Mouse (Mus musculus) C2C12 (cell line): ENCODE measurements around the gene Slc39a2. TPM values are rescaled to one million over a fixed set of nuclear protein-coding genes. Genes with fewer than 3 reads are reported as not detected.

Source experiments
- H3K27me3 ChIP-seq: one replicate; pipeline ENCODE4 v1.6.1; 2011; ENCODE audit not compliant: control insufficient read depth, insufficient read depth, insufficient read length
- H3K36me3 ChIP-seq: one replicate; pipeline ENCODE4 v1.6.1; 2011; ENCODE audit not compliant: control insufficient read depth, insufficient read depth
- H3K4me3 ChIP-seq: one replicate; pipeline ENCODE4 v1.5.1; 2011; ENCODE audit warnings: mild to moderate bottlenecking, control low read depth; ENCODE audit not compliant: poor library complexity, insufficient read depth, severe bottlenecking
- H3K79me2 ChIP-seq: one replicate; pipeline ENCODE4 v1.6.1; 2011; ENCODE audit not compliant: control insufficient read depth, insufficient read depth
- H3K79me3 ChIP-seq: one replicate; pipeline ENCODE4 v1.6.1; 2011; ENCODE audit warnings: low read depth, control low read depth
- H3ac ChIP-seq: one replicate; pipeline ENCODE3; 2011; ENCODE audit warnings: low read depth; ENCODE audit not compliant: control insufficient read depth, insufficient read length
- CEBPB ChIP-seq: IDR thresholded peaks from one replicate; pipeline ENCODE4 v1.6.1; 2011; ENCODE audit warnings: low read depth, mild to moderate bottlenecking, control low read depth, moderate library complexity
- CTCF ChIP-seq: IDR thresholded peaks from one replicate; pipeline ENCODE4 v1.5.1; 2011; ENCODE audit not compliant: control insufficient read depth, insufficient read depth, insufficient read length
- FOSL1 ChIP-seq: IDR thresholded peaks from one replicate; pipeline ENCODE4 v1.8.0; 2011; ENCODE audit warnings: mild to moderate bottlenecking, low read length; ENCODE audit not compliant: poor library complexity, insufficient read depth, severe bottlenecking
- MAX ChIP-seq: IDR thresholded peaks from one replicate; pipeline ENCODE4 v1.6.1; 2011; ENCODE audit warnings: mild to moderate bottlenecking, control low read depth
- MYOD1 ChIP-seq: IDR thresholded peaks from one replicate; pipeline ENCODE4 v1.6.1; 2011; ENCODE audit warnings: low read depth; ENCODE audit not compliant: control insufficient read depth, insufficient read length
- MYOG ChIP-seq: IDR thresholded peaks from one replicate; pipeline ENCODE4 v1.6.1; 2011; ENCODE audit not compliant: control insufficient read depth, insufficient read length; ENCODE audit errors: extremely low read depth
- USF1 ChIP-seq: IDR thresholded peaks from one replicate; pipeline ENCODE4 v1.6.1; 2011; ENCODE audit warnings: low read depth, mild to moderate bottlenecking, control low read depth, moderate library complexity
- polyA plus RNA-seq: library from polyadenylated mRNA; unstranded; fragments of >200 nt; fragmentation: generic; extraction: Trizol; gene quantifications from one replicate; pipeline ENCODE4 v1.2.1, GENCODE M21; 2012; ENCODE audit warnings: missing spikeins

Gene Slc39a2
- polyA plus RNA-seq, 1 experiment: 0.08 TPM

DNA sequence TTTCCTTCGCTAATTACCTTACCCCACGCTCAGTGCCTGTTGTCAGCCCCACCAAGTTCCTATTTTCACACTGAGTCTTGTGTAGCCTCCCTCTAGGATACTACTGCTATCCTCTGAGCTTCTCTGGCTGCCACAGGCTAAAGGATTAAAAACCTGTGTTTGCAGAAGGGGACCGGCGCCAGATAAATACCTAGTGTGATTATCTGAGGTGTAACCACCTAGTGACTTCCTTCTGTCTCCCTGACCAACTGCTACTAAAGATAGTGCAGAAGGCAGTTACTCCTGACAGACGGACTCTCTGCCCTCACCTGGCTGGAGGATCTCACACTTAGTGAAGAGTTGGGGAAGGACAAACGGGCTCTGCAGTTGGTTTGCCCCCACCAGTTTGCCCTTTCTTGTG lies 3.3 kb downstream of the Slc39a2 start:
- no peaks in the 10 kb centered on the region for H3K79me2 ChIP-seq
- no peak overlapping the region for H3ac ChIP-seq
- H3K27me3 ChIP-seq: no peaks in the 10 kb centered on the region
- H3K36me3 ChIP-seq: peaks cover 6% of the 10 kb centered on the region
- H3K4me3 ChIP-seq: no peak overlapping the region
- H3K79me3 ChIP-seq: no peaks in the 10 kb centered on the region
- TF ChIP-seq MYOD1 (no peak), MYOG (no peak), CTCF (no peak), FOSL1 (no peak), MAX (no peak), CEBPB (no peak), USF1 (no peak)

DNA sequence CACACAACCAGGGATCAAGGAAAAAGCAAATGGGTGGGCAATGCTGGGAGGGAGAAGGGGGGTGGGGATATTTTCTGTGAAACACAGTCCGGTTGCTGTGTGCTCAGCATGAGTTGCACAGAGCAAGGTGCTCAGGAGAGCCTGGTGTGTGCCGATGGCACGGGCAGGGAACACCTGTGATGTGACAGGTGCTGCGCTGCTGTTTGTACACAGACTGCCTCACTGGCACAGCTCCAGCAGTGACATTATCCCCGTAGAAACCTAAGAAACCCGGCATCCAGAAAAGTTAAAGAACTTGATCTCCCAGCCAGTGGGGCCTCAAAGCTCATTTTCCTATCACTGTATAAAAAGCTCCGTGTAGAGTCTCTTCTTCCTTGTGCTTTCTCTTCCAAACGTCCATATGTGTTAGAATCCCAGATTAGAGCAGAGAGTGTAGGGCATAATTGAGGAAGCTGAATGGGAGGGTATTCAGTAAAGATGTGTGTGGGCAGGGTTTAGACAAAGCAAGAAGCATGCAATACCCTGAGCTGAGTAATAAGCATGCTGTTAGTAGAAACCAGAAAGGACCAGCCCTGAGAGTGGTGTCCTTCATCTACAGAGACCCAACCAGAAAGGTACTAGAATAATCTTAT lies 4.0 kb downstream of the Slc39a2 start:
- Histone ChIP-seq H3K36me3 (no peaks in the 10 kb centered on the region), H3K4me3 (no peak overlapping the region), H3ac (no peak overlapping the region), H3K27me3 (no peaks in the 10 kb centered on the region), H3K79me2 (no peaks in the 10 kb centered on the region), H3K79me3 (no peaks in the 10 kb centered on the region)
- no peak for TF ChIP-seq MYOG
- no peak for TF ChIP-seq CTCF
- TF ChIP-seq MYOD1: no peak
- no peak for TF ChIP-seq FOSL1
- TF ChIP-seq USF1: no peak
- no peak for TF ChIP-seq CEBPB
- TF ChIP-seq MAX: no peak

DNA sequence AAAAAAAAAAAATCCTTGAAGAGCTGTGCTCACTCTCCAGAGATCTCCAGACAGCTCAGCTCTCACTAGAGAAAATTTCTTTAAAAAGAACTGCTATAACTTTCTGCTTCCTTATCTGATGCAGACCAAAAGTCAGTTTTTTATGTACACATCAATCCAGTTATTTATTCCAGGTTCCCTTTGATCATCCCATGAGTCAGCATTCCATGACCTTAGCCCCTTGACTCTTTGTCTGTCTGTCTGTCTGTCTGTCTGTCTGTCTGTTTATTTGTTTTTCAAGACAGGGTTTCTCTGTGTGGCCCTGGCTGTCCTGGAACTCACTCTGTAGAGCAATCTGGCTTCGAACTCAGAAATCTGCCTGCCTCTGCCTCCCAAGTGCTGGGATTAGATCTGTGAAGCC lies 6.7 kb downstream of the Slc39a2 start:
- Histone ChIP-seq H3K27me3 (no peaks in the 10 kb centered on the region), H3K4me3 (no peak overlapping the region), H3K36me3 (no peaks in the 10 kb centered on the region), H3K79me3 (no peaks in the 10 kb centered on the region), H3K79me2 (no peaks in the 10 kb centered on the region), H3ac (no peak overlapping the region)
- TF ChIP-seq CEBPB (no peak), USF1 (no peak), MYOD1 (no peak)

DNA sequence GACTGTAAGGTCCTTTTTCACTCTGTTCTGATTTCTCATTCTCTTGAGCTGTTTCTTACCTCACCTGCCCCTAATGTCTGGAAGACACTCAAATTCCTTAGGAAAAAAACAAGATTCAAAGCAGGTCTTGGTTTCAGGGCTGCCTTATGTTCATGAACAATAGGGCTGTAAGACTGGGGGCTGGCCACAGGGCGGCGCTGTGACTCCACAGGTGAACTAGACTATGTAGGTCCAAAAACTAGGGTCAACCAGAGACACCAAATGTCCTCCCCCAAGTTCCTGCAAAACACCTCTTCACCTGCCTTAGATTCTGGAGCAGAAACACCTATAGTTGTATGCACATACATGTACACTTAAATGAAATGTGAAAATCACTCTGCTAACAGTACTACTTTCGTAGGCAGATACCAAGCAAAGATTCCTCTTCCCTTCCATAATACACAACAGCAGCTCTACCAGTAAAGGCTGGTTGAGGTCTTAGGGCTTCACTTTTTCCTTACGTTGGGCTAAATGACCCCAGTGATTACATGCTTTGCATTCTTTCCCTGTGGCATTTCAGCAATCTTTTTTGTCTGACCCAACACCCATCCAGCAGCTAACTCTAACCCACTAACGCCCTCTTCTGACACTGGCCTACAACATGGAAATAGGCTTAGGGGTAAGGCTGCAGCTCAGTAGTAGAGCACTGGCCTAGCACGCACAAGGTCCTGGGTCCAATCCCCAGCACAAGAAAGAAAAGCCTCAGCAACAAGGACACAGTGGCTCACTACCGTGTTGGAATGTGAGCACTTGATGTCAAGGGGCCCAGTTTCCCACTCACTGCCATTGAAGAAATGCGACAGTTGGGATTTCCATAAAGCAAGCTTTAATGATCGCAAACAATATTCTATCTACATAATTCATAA lies 10.4 kb downstream of the Slc39a2 start:
- H3K79me2 ChIP-seq: no peaks in the 10 kb centered on the region
- TF ChIP-seq CEBPB (no peak), CTCF (peak; percentile 13), USF1 (no peak), MYOG (no peak), FOSL1 (no peak)
- H3K27me3 ChIP-seq: no peaks in the 10 kb centered on the region
- no peaks in the 10 kb centered on the region for H3K36me3 ChIP-seq
- H3ac ChIP-seq: no peak overlapping the region
- H3K4me3 ChIP-seq: no peak overlapping the region
- H3K79me3 ChIP-seq: no peaks in the 10 kb centered on the region

DNA sequence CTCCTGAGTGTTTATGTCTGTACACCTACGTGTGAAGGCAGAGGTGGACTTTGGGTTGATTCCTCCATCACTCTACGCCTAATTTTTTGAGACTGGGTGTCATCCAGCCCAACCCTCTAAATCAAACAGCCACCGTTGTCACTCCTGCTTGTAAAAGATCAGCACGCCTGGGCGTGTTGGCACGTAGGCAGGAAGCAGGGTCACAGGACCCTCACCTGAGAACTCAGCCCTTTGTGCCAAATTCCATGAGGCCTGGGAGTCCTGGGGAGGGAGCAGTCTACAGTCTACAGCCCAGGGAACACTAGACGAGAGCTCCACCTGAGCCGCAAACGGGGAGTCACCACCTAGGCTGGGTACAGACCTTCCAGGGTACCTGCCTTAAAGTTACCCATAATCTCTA lies 11.1 kb downstream of the Slc39a2 start:
- H3K27me3 ChIP-seq: no peaks in the 10 kb centered on the region
- no peaks in the 10 kb centered on the region for H3K36me3 ChIP-seq
- TF ChIP-seq MAX (no peak), CEBPB (no peak), USF1 (no peak)

DNA sequence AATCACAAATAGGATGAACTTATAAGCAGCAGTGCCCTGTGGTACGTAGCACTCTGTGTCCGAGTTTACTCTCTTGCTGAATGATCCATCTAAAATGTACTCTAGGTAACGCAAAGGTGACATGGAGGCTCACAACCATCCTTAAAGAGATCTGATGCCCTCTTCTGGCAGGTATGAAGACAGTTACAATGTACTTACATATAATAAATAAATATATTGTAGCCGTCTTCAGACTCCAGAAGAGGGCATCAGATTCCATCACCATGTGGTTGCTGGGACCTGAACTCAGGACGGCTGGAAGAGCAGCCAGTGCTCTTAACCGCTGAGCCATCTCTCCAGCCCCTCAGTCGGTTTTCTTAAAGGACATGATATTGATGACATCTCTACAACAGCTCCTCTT lies 12.0 kb downstream of the Slc39a2 start:
- H3K27me3 ChIP-seq: no peaks in the 10 kb centered on the region
- H3K79me3 ChIP-seq: no peaks in the 10 kb centered on the region
- H3K4me3 ChIP-seq: no peak overlapping the region
- TF ChIP-seq MYOD1: no peak
- TF ChIP-seq CTCF: no peak
- no peak for TF ChIP-seq MYOG
- H3K79me2 ChIP-seq: no peaks in the 10 kb centered on the region
- no peaks in the 10 kb centered on the region for H3K36me3 ChIP-seq
- H3ac ChIP-seq: no peak overlapping the region

More for the DNA sequence above, 11.1 kb downstream of the Slc39a2 start:
- Histone ChIP-seq H3K79me2 (no peaks in the 10 kb centered on the region), H3K4me3 (no peak overlapping the region), H3K79me3 (no peaks in the 10 kb centered on the region), H3ac (no peak overlapping the region)
